Mouse (Mus musculus) ES-Bruce4 (cell line): ENCODE data around the gene Pear1. TPM values are rescaled to one million over a fixed set of nuclear protein-coding genes. Genes with fewer than 3 reads are reported as not detected.

Experiments
- H3K27ac ChIP-seq: 2 replicates; pipeline ENCODE4 v1.5.1; 2012; ENCODE audit warnings: low read length, inconsistent platforms; ENCODE audit not compliant: insufficient read depth
- H3K27me3 ChIP-seq: 2 replicates; pipeline ENCODE4 v1.6.1; 2012; ENCODE audit warnings: mild to moderate bottlenecking, low read length, inconsistent platforms; ENCODE audit not compliant: control insufficient read depth, poor library complexity, insufficient read depth, severe bottlenecking
- H3K36me3 ChIP-seq: 2 replicates; pipeline ENCODE4 v1.6.1; 2012; ENCODE audit warnings: inconsistent platforms, mild to moderate bottlenecking, low read length, moderate library complexity; ENCODE audit not compliant: control insufficient read depth, poor library complexity, insufficient read depth, severe bottlenecking
- H3K4me1 ChIP-seq: one replicate; pipeline ENCODE4 v1.8.1; 2011; ENCODE audit warnings: low read length; ENCODE audit not compliant: control insufficient read depth, insufficient read depth
- H3K4me3 ChIP-seq: 2 replicates; pipeline ENCODE4 v1.5.1; 2011; ENCODE audit warnings: low read depth, mild to moderate bottlenecking, low read length
- H3K9ac ChIP-seq: 2 replicates; pipeline ENCODE4 v1.6.1; 2012; ENCODE audit warnings: low read depth, mild to moderate bottlenecking, inconsistent platforms; ENCODE audit not compliant: poor library complexity, severe bottlenecking
- H3K9me3 ChIP-seq: replicated peaks from 2 replicates; pipeline ENCODE4 v1.6.1; 2012; ENCODE audit warnings: mild to moderate bottlenecking, low read length, inconsistent platforms; ENCODE audit not compliant: control insufficient read depth, poor library complexity, insufficient read depth, severe bottlenecking
- CTCF ChIP-seq: IDR thresholded peaks from one replicate; pipeline ENCODE4 v1.8.1; 2011; ENCODE audit warnings: low read depth, low read length
- EP300 ChIP-seq: IDR thresholded peaks from 2 replicates; pipeline ENCODE4 v1.6.1; 2011; ENCODE audit warnings: low read depth, low read length; ENCODE audit not compliant: insufficient read depth
- POLR2A ChIP-seq: IDR thresholded peaks from one replicate; pipeline ENCODE4 v1.8.1; 2011; ENCODE audit warnings: low read length; ENCODE audit not compliant: insufficient read depth
- polyA plus RNA-seq: library from polyadenylated mRNA; stranded (reverse); fragments of >200 nt; gene quantifications from 2 replicates; pipeline ENCODE4 v1.2.4, GENCODE M21; 2011; ENCODE audit warnings: low read depth; ENCODE audit not compliant: missing spikeins, insufficient read depth, insufficient read length

The Pear1 gene
- polyA plus RNA-seq, 1 experiment: 1.9 TPM

GRCm38 (mm10) chr3:87789768-87790167, 34.3 kb downstream of the Pear1 start:
- no peaks in the 10 kb centered on the region for H3K36me3 ChIP-seq
- H3K4me3 ChIP-seq: no peak overlapping the region
- no peaks in the 10 kb centered on the region for H3K9me3 ChIP-seq
- H3K9ac ChIP-seq: no peak overlapping the region
- H3K4me1 ChIP-seq: no peaks in the 10 kb centered on the region
- no peak overlapping the region for H3K27ac ChIP-seq
- H3K27me3 ChIP-seq: peaks cover 4% of the 10 kb centered on the region
- no peak for TF ChIP-seq CTCF
- no peak for TF ChIP-seq EP300
- no peak for TF ChIP-seq POLR2A

- Histone ChIP-seq H3K4me1 (no peaks in the 10 kb centered on the region), H3K27ac (no peak overlapping the region), H3K27me3 (no peaks in the 10 kb centered on the region), H3K9ac (no peak overlapping the region), H3K4me3 (no peak overlapping the region), H3K36me3 (no peaks in the 10 kb centered on the region), H3K9me3 (no peaks in the 10 kb centered on the region)
- no peak for TF ChIP-seq EP300
These were observed 34.9 kb downstream of the Pear1 start for GRCm38 (mm10) chr3:87789248-87789647.

GRCm38 (mm10) chr3:87785626-87786214, 38.4 kb downstream of the Pear1 start:
- Histone ChIP-seq H3K4me1 (no peaks in the 10 kb centered on the region), H3K27me3 (no peaks in the 10 kb centered on the region), H3K9ac (no peak overlapping the region), H3K36me3 (no peaks in the 10 kb centered on the region), H3K9me3 (no peaks in the 10 kb centered on the region), H3K4me3 (no peak overlapping the region), H3K27ac (no peak overlapping the region)
- TF ChIP-seq POLR2A: no peak
- TF ChIP-seq EP300: no peak
- no peak for TF ChIP-seq CTCF

DNA sequence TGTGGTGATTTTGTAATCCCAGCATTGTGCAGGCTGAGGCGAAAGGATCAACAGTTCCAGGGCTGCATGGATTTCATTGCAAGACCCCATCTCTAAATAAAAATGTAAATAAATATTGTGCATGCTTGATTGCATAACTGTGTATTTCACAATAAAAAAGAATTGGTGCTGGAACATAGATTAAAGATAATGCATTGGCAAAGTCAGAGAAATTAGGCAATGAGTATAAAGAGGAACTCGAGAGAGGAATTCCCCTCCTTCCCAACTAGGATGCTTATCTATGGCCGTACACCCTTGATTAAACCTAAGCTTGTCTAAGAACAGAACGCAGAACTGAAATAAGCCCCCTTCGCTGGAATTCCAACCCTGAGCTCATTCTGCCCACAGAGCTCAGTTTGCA, 39.0 kb downstream of the Pear1 start:
- Histone ChIP-seq H3K9ac (no peak overlapping the region), H3K27me3 (no peaks in the 10 kb centered on the region), H3K4me3 (no peak overlapping the region), H3K9me3 (no peaks in the 10 kb centered on the region), H3K27ac (no peak overlapping the region), H3K36me3 (no peaks in the 10 kb centered on the region), H3K4me1 (no peaks in the 10 kb centered on the region)
- TF ChIP-seq EP300 (no peak), CTCF (no peak), POLR2A (no peak)

- Histone ChIP-seq H3K36me3 (no peaks in the 10 kb centered on the region), H3K27ac (no peak overlapping the region), H3K4me3 (peak overlapping the region; percentile 31), H3K27me3 (no peaks in the 10 kb centered on the region), H3K9me3 (no peaks in the 10 kb centered on the region), H3K4me1 (no peaks in the 10 kb centered on the region), H3K9ac (no peak overlapping the region)
- TF ChIP-seq CTCF: no peak
- TF ChIP-seq EP300: no peak
- no peak for TF ChIP-seq POLR2A
These were observed 40.7 kb downstream of the Pear1 start for GRCm38 (mm10) chr3:87783282-87784023.

DNA sequence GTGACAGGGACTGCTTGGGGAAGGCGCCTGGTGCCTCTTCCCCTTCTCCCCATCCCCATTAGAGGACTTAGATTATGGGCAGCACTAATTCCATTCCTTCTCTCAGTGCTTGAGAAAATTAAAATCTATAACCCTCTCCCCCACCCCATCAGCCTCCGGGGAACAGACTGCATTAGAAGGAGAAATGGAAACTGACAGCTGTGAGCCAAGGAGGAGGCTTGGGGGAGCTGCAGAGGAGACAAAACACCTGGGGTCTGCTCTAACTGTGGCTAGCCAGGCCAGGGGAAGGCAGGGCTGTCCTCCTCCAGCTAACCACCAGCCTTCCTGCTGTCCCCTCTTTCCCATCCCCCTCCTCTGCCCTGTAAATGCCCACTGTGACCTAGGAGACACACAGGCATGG, 45.0 kb downstream of the Pear1 start:
- no peaks in the 10 kb centered on the region for H3K36me3 ChIP-seq
- H3K27ac ChIP-seq: no peak overlapping the region
- TF ChIP-seq CTCF: no peak
- no peak for TF ChIP-seq EP300
- no peak for TF ChIP-seq POLR2A
- no peaks in the 10 kb centered on the region for H3K4me1 ChIP-seq
- H3K27me3 ChIP-seq: no peaks in the 10 kb centered on the region
- no peaks in the 10 kb centered on the region for H3K9me3 ChIP-seq
- no peak overlapping the region for H3K9ac ChIP-seq
- H3K4me3 ChIP-seq: no peak overlapping the region
